Mouse (Mus musculus) lung, embryonic 16.5 days (tissue): ENCODE measurements around the gene Polr2a. TPM values are rescaled to one million over a fixed set of nuclear protein-coding genes. Genes with fewer than 3 reads are reported as not detected.

Experiments used
- ATAC-seq: fragments of 200-750 bp; cut with Nextera tagmentation; 2 replicates; pipeline ENCODE4 v1.8.0; 2017; ENCODE audit warnings: low read depth, mild to moderate bottlenecking, moderate library complexity
- H3K27ac ChIP-seq: fragments of 300-500 bp; sonication (generic); 2 replicates; pipeline ENCODE4 v1.5.1; 2014; ENCODE audit warnings: mild to moderate bottlenecking, control low read depth, low read length
- H3K27me3 ChIP-seq: fragments of 300-500 bp; sonication (generic); 2 replicates; pipeline ENCODE4 v1.6.1; 2014; ENCODE audit warnings: low read depth, low read length, mixed read lengths; ENCODE audit not compliant: control insufficient read depth, insufficient read depth
- H3K36me3 ChIP-seq: fragments of 300-500 bp; sonication (generic); 2 replicates; pipeline ENCODE4 v1.6.1; 2014; ENCODE audit warnings: low read length; ENCODE audit not compliant: control insufficient read depth, insufficient read depth
- H3K4me1 ChIP-seq: fragments of 300-500 bp; sonication (generic); replicated peaks from 2 replicates; pipeline ENCODE4 v1.6.1; 2014; ENCODE audit warnings: low read length, mixed read lengths; ENCODE audit not compliant: control insufficient read depth, insufficient read depth
- H3K4me2 ChIP-seq: fragments of 300-500 bp; sonication (generic); 2 replicates; pipeline ENCODE4 v1.6.1; 2014; ENCODE audit warnings: low read depth, low read length, control low read depth
- H3K4me3 ChIP-seq: fragments of 300-500 bp; sonication (generic); 2 replicates; pipeline ENCODE4 v1.5.1; 2014; ENCODE audit warnings: mild to moderate bottlenecking, low read length, control low read depth
- H3K9ac ChIP-seq: fragments of 300-500 bp; sonication (generic); 2 replicates; pipeline ENCODE4 v1.6.1; 2014; ENCODE audit warnings: low read length, control low read depth
- H3K9me3 ChIP-seq: fragments of 300-500 bp; sonication (generic); 2 replicates; pipeline ENCODE4 v1.6.1; 2016; ENCODE audit warnings: low read length; ENCODE audit not compliant: control insufficient read depth
- WGBS: fragments of 180-500 bp; shearing (Covaris S2); extraction: QIAGEN DNeasy Blood & Tissue Kit; methylation state at CpG from one replicate; pipeline ENCODE4 v1.1.7; 2014; 5-methylcytosine and 5-hydroxymethylcytosine counted together
- polyA plus RNA-seq: library from polyadenylated mRNA; unstranded; fragments of >200 nt; fragmentation: Nextera tagmentation; extraction: Ambion mirVana; gene quantifications from 2 replicates; pipeline ENCODE4 v1.2.1, GENCODE M21; 2015

Polr2a gene
- polyA plus RNA-seq: 24.1 and 25.3 TPM in 2 replicates

DNA sequence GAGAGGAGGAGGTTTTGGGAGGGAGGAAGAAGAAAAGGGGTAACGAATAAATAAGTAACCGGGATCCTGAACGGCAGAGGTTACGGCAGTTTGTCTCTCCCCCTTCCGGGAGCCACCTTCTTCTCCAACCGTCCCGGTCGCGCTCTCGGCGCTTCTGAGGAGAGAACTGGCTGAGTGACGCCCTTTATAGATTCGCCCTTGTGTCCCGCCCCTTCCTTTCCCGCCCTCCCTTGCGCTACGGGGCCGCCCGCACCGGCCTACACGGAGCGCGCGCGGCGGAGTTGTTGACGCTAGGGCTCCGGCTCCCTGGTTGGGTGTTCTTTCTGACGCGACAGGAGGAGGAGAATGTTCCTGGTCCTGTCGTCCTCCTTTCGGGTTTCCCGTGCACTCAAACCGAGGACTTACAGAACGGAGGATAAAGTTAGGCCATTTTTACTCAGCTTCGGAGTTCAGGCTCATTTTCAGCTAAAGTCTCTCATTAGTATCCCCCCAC is at the start of gene Polr2a:
Gene Polr2a, minus strand, starts transcription at position 160 of the 493 bp plus-strand sequence.
- Histone ChIP-seq H3K9me3 (no peaks in the 10 kb centered on the region), H3K4me2 (peak within 1 kb of the TSS; percentile 87), H3K27me3 (no peaks in the 10 kb centered on the region), H3K36me3 (no peaks in the 10 kb centered on the region), H3K4me1 (peaks cover 30% of the 10 kb centered on the region), H3K9ac (peak within 1 kb of the TSS; percentile 78), H3K27ac (peak within 1 kb of the TSS; percentile 100), H3K4me3 (peak within 1 kb of the TSS; percentile 75)
- WGBS: under 1% methylated on average over 36 of the region's 36 CpGs
- ATAC-seq: peak; percentile 96

DNA sequence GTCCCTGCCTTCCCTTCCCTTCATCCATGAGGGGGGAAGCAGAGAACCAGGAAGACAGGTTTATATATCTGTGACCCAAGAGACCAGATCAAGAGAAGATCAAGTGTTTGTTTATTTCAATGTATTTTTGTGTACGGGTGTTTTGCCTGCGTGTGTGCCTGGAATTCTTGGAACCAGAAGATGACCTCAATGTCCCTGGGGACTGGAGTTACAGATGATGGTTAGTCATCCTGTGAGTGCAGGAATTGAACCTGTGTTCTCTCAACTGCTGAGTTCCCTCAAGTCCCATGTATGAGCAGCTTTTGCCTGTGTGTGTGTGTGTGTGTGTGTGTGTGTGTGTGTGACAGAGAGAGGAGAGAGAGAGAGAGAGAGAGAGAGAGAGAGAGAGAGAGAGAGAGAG is 49.2 kb upstream of the Polr2a start:
- no peak overlapping the region for H3K27ac ChIP-seq
- 67% methylated on average over 2 of the region's 2 CpGs for WGBS
- H3K36me3 ChIP-seq: no peaks in the 10 kb centered on the region
- H3K9me3 ChIP-seq: peaks cover 3% of the 10 kb centered on the region; the same call in 1 of the 2 replicates
- H3K4me2 ChIP-seq: no peak overlapping the region
- H3K9ac ChIP-seq: no peak overlapping the region
- no peak for ATAC-seq
- no peak overlapping the region for H3K4me3 ChIP-seq
- H3K4me1 ChIP-seq: peaks cover 21% of the 10 kb centered on the region
- peaks cover 19% of the 10 kb centered on the region for H3K27me3 ChIP-seq

DNA sequence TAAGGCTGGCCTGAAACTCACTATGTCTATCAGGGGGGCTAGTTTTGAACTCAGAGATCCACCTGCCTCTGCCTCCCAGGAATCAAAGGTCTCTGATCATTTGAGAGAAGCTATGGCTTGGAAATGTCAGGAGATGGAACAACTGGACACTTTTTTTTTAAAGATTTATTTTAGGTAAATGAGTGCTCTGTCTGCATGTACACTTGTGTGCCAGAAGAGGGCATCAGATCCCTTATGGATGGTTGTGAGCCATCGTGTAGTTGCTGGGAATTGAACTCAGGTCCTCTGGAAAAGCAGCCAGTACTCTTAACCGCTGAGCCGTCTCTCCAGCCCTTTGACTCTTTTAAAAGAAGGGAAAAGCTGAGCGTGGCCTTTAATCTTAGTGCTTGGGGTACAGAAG is 47.9 kb upstream of the Polr2a start:
- Histone ChIP-seq H3K27ac (no peak overlapping the region), H3K4me1 (peaks cover 28% of the 10 kb centered on the region), H3K36me3 (no peaks in the 10 kb centered on the region), H3K9me3 (peaks cover 3% of the 10 kb centered on the region; the same call in 1 of the 2 replicates), H3K9ac (no peak overlapping the region), H3K27me3 (peaks cover 28% of the 10 kb centered on the region), H3K4me3 (no peak overlapping the region), H3K4me2 (no peak overlapping the region)
- 71% methylated on average over 4 of the region's 4 CpGs for WGBS
- no peak for ATAC-seq

DNA sequence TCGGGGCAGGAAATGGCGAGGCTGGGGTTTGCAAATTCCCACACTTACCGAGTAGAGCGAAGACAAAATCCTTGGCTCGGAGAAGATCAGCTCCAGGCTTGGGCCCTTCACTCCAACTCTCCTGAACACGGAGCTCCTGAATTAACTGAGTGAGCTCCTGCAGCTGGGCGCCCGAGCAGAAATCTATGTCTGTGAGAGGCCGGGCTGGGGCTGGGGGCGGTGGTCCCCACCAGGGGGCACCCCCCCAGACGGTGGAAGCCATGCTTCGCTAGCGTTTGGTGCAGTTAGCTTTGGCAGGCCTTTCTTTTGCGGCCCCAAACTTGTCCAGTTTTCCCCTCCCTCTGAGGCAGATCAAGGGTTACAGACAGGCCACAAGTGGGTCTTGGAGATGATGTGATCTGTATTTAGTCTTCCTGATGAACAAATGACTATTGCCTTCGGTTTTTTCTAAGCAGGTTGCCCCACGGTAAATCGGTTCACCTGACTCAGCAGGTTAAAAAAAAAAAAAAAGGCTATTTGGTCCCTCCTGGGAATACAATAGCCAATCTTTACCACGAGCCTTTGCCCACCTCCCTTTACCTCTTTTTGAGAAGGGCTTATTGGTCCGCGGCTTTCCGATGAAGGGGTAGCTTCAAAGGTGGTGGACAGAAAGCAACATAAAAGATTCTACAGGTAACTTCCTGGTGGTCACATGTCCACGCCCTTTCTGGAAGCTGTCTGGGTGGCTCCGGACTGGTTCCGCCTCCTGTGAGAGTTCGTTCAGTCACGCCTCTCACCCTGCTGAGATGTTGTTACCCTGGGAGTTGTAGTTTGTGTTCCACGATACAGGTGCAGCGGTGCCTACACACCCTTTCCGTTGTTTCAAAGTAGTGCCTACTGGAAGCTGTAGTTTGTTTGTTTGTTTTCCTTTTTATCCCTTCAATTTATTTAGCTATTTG is 46.8 kb upstream of the Polr2a start, which contains the start of gene Tmem102:
Gene Tmem102, minus strand, starts transcription at position 653 of the 938 bp plus-strand sequence.
- ATAC-seq: no peak
- 10% methylated on average over 29 of the region's 29 CpGs for WGBS
- H3K4me1 ChIP-seq: peaks cover 39% of the 10 kb centered on the region

DNA sequence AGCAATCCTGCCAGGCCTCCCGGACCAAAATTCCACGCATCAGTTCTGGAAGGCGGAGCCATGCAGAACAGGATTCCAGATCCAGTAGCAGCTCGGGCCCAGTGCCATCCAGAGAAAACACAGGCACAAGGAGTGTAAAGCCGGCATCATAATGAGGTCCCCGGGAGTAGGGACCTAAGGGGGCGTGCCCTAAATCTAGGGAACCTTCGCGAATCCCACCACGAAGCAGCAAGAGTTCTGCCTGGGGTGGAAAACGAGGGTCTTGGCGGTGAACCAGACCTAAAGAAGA is 46.2 kb upstream of the Polr2a start:
- 8% methylated on average over 12 of the region's 12 CpGs for WGBS
- peaks cover 45% of the 10 kb centered on the region for H3K4me1 ChIP-seq
- H3K27ac ChIP-seq: no peak overlapping the region
- peaks cover 31% of the 10 kb centered on the region for H3K27me3 ChIP-seq
- ATAC-seq: no peak
- peak overlapping the region; percentile 98 for H3K4me2 ChIP-seq
- peak overlapping the region; percentile 75 for H3K9ac ChIP-seq
- H3K4me3 ChIP-seq: peak overlapping the region; percentile 66
- no peaks in the 10 kb centered on the region for H3K36me3 ChIP-seq
- H3K9me3 ChIP-seq: peaks cover 3% of the 10 kb centered on the region; the same call in 1 of the 2 replicates

More for the DNA sequence above, 46.8 kb upstream of the Polr2a start, which contains the start of gene Tmem102:
- peaks cover 30% of the 10 kb centered on the region for H3K27me3 ChIP-seq
- H3K9me3 ChIP-seq: peaks cover 3% of the 10 kb centered on the region; the same call in 1 of the 2 replicates
- no peak within 1 kb of the TSS for H3K27ac ChIP-seq
- peak within 1 kb of the TSS; percentile 75 for H3K9ac ChIP-seq
- peak within 1 kb of the TSS; percentile 98 for H3K4me2 ChIP-seq
- H3K4me3 ChIP-seq: peak within 1 kb of the TSS; percentile 66
- H3K36me3 ChIP-seq: no peaks in the 10 kb centered on the region

DNA sequence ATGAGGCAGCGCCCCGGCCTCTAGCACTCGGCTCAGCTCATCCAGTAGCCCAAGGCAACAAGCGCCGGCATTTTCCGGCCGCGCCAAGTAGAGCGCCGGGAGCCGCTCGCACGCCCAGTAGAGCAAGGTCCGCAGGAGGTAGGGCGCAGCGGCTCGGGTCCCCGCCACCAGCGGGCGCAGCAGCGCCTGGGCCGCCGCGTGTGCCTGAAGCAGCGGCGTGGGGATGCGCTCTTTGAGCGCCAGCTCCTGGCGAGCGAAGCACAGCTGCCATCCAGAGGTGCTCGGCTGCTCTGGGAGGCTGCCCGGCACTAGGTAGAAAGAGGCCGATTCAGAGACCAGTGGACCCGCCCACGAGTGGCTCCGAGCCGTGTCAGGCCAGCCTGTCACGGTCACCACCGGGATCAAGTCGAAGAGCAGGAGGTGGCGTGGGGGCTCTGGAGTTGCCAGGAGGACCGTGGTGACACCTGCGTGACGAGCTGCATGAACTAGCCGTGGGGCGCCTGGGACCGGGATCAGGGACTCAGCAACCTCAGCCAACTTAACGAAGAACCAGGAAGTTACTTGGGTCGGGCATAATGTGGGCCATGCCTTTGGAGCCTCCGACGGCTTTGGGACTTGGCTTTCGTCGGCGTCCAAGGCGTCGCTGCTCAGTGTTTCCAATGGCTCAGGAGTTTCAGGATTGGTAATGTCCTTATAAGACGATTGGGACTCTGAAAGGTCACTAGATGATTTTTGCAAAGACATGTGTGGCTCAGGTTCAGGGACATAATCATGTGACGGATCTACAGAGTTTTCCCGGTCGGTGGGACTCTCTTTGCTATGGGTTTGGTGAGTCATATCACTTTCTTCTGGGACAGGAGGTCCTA is 45.6 kb upstream of the Polr2a start:
- H3K4me2 ChIP-seq: peak overlapping the region; percentile 98
- ATAC-seq: peak; percentile 72
- peak overlapping the region; percentile 31; the same call in 1 of the 2 replicates for H3K27ac ChIP-seq
- H3K27me3 ChIP-seq: peaks cover 31% of the 10 kb centered on the region
- no peaks in the 10 kb centered on the region for H3K36me3 ChIP-seq
- peaks cover 3% of the 10 kb centered on the region; the same call in 1 of the 2 replicates for H3K9me3 ChIP-seq
- H3K9ac ChIP-seq: peak overlapping the region; percentile 75
- 2% methylated on average over 60 of the region's 60 CpGs for WGBS
- H3K4me1 ChIP-seq: peaks cover 49% of the 10 kb centered on the region
- H3K4me3 ChIP-seq: peak overlapping the region; percentile 66

DNA sequence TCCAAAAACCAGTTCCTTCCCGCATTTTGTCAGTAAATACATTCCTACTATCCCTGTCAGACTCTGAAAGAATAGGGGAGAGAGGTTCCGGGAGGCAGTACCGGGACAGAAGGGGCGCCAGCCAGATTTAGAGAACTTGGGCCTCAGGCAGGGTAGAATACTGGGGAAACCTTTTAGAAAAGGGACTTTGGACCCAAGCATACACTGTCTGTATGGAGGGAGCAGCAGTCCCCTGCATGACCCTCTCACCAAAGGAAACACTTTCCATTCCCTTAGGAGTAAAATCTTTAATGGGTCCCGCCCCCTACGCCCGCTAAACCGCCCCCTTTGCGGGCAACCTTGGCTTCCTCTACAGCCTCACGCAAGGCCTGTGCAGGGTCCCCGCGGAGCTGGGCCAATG is 44.9 kb upstream of the Polr2a start:
- peak; percentile 8; the same call in 1 of the 2 replicates for ATAC-seq
- Histone ChIP-seq H3K9me3 (peaks cover 3% of the 10 kb centered on the region; the same call in 1 of the 2 replicates), H3K4me3 (peak overlapping the region; percentile 66), H3K36me3 (no peaks in the 10 kb centered on the region), H3K27me3 (peaks cover 31% of the 10 kb centered on the region), H3K4me2 (peak overlapping the region; percentile 98), H3K27ac (no peak overlapping the region), H3K4me1 (peaks cover 49% of the 10 kb centered on the region), H3K9ac (peak overlapping the region; percentile 75)
- 1% methylated on average over 12 of the region's 12 CpGs for whole genome bisulfite sequencing

DNA sequence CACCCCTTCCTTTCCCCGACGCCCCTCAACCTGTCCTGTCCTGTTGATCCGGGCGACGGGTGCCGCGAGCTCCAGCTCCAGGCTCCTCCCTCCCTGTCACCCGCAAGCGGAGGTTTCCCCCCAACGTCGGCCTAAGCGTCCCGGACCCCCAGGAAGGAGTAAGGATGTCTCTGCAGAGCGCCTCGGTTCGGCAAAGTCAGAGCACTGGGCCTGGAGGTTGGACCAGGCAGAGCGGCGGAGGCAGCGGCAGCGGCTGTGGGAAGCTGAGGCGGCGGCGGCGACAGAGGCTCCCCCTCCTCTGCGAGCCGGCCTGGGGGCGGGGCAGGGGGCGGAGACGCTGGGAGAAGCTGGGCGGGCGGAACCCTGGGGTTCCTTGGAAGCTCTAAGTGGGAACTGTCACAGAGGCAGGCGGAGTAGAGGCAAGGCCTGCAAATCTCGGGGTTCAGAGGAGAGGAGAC is 44.2 kb upstream of the Polr2a start:
- Histone ChIP-seq H3K4me1 (peaks cover 49% of the 10 kb centered on the region), H3K4me2 (peak overlapping the region; percentile 98), H3K36me3 (no peaks in the 10 kb centered on the region), H3K27ac (0 out of 2 replicates have a peak overlapping the region, but pooled peaks have one; percentile 33), H3K4me3 (peak overlapping the region; percentile 66), H3K27me3 (peaks cover 31% of the 10 kb centered on the region), H3K9ac (peak overlapping the region; percentile 75), H3K9me3 (peaks cover 3% of the 10 kb centered on the region; the same call in 1 of the 2 replicates)
- WGBS: 0% methylated on average over 33 of the region's 33 CpGs
- ATAC-seq: peak; percentile 58
